Mouse (Mus musculus): ENCODE measurements at regions not wholly inside any gene's neighbourhood (a gene's known extent, or its start where the extent isn't known, plus 50 kb on each side); places are given as distances from the start of the nearest gene placed in this dataset.

- DNase-seq (ENCODE audit: low read depth) = no peak
Observed at GRCm38 (mm10) chr10:42094274-42095000, 76.2 kb upstream of the Armc2 start.

GRCm38 (mm10) chr10:42093176-42093759 lies 75.0 kb upstream of the Armc2 start:
- no peak for DNase-seq (ENCODE audit: low read depth)

GRCm38 (mm10) chr10:42092500-42092899 lies 74.3 kb upstream of the Armc2 start:
- DNase-seq (ENCODE audit: low read depth) = no peak

GRCm38 (mm10) chr10:42091546-42092168 lies 73.4 kb upstream of the Armc2 start:
- DNase-seq (ENCODE audit: low read depth) = no peak

- DNase-seq (ENCODE audit: low read depth) = no peak
Observed at GRCm38 (mm10) chr10:42090806-42091205, 72.6 kb upstream of the Armc2 start.

DNA sequence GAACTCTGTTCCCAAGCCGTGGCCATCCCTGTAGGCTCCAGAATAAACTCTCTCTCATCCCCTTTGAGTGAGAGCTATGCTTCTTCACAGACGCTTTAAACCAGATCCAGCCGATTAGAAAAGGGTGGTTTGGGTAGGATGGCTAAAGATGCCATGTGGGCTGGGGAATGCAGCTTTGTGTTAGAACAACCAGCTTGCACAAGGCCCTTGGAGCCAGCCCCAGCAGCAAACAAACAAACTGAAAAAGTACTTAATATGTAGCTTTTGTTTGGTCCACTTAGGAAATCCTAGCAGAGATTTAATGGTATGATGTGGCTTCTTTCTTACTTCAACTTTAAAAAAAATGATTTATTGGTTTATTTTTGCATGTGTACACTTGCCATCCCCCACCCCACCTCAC lies 71.9 kb upstream of the Armc2 start:
- no peak for DNase-seq (ENCODE audit: low read depth)

GRCm38 (mm10) chr10:42089686-42090085 lies 71.4 kb upstream of the Armc2 start:
- DNase-seq (ENCODE audit: low read depth) = no peak

- DNase-seq (ENCODE audit: low read depth) = peak; percentile 87
Observed at GRCm38 (mm10) chr10:42089235-42089625, 71.0 kb upstream of the Armc2 start.

DNA sequence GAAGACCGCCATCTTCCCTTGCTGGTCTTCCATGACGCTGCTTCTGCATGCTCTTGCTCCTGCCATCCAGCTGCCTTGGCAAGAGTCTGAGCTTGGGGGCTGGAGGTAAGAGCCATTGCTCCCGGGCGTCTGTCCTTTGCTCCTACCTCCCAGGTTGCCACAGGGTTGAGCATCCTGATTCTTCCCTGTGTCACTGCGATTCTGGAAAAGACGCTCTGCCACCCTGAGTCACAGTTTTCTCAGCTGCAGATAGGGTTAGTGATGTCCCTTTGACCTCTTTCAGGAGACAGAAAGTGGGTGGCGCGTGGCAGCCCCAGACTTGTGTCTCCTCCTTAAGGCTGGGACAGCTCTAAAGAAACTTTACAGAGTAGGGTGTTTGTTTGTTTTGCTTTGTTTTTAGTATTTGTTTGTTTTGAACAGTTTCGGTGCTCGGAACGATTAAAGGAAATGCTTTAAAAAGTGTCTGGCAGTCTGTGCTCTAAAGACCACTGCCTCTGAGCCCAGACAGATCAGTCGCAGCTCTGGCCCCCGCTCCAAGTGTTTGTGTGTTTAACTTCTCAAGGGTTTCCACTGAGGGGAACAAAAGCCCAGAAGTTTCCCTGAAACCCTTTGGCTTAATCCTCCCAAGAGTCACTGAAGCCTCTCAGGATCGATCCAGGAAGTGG lies 70.5 kb upstream of the Armc2 start:
- no peak for DNase-seq (ENCODE audit: low read depth)

DNA sequence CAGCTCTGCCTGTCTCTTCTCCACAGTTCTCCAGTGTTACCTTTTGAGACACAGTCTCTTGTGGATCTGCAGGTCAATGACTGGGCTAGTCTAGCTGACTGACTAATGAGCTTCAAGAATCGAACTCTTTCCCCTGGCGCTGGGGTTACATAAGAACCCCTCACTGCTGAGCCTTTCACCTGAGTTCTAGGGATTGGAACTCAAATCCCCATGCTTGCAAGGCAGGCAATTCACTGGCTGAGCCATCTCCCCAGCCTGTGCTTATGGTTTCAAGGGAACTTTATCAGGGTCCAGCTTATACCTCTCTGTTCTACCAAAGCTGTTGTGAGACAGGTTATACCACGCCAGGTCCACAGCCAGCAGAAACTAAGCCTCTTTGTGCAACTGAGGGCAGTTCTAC lies 69.7 kb upstream of the Armc2 start:
- DNase-seq (ENCODE audit: low read depth) = no peak

- DNase-seq (ENCODE audit: low read depth) = peak; percentile 61
Observed at GRCm38 (mm10) chr10:42086691-42087090, 68.4 kb upstream of the Armc2 start.

DNA sequence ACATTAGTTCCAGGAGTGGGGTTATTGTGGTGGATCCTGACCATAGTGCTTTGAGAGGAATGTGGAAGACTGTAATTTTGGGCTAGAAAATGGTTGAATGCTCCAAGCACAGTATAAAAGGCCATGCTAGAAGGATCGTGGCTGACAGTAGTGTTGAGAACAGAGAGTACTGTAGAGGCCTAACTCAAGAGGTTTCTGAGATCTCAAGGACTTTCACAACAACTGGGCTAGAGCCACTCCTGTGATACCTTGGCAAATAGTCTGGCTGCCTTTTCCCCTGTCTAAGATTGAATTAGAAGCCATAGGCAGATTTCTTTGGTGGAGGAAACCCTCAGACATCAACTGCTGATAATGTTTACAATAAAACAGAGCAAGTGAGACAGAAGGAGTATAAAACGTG lies 67.1 kb upstream of the Armc2 start:
- DNase-seq (ENCODE audit: low read depth) = no peak

GRCm38 (mm10) chr10:42082227-42082840 lies 64.1 kb upstream of the Armc2 start:
- DNase-seq (ENCODE audit: low read depth) = no peak

- DNase-seq (ENCODE audit: low read depth) = no peak
Observed at GRCm38 (mm10) chr10:42079775-42080174, 61.5 kb upstream of the Armc2 start.

GRCm38 (mm10) chr10:42076711-42077110 lies 58.5 kb upstream of the Armc2 start:
- no peak for DNase-seq (ENCODE audit: low read depth)

DNA sequence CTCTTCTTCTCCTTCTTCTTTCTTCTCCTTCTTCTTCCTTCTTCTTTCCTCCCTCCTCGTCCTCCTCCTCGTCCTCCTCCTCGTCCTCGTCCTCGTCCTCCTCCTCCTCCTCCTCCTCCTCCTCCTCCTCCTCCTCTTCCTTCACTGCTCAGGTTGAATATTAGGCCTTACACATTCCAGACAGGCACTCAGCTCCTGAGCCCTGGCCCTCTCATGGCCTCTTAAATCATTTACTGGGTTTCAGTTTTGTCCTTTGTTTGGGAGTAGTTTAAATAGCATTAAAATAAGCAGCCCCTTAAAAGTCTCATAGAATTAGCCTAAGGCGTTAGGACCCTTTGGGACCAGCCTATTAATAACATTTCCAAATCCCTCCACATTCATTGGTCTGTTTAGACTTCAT lies 57.3 kb upstream of the Armc2 start:
- DNase-seq (ENCODE audit: low read depth) = no peak

GRCm38 (mm10) chr10:42072758-42073157 lies 54.5 kb upstream of the Armc2 start:
- no peak for DNase-seq (ENCODE audit: low read depth)

DNA sequence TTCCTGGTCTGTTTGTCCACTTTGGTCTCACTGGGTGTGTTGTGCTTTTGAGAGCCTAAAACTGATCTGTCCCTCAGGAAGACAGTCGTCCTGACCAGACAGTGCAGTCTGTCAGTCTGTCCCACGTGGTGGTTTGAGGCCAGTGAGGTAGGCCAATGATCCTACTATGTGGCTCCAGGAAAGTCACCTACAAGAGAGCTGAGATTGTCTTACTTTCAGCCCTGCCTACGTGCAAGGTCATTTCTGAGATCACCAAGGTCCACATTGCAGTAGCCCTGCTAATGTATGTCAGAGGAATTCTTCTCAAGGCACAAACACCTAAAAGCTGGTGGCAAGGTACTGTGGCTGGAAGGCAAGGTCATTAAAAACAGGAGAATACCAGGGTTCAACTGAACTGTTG lies 53.9 kb upstream of the Armc2 start:
- no peak for DNase-seq (ENCODE audit: low read depth)

DNA sequence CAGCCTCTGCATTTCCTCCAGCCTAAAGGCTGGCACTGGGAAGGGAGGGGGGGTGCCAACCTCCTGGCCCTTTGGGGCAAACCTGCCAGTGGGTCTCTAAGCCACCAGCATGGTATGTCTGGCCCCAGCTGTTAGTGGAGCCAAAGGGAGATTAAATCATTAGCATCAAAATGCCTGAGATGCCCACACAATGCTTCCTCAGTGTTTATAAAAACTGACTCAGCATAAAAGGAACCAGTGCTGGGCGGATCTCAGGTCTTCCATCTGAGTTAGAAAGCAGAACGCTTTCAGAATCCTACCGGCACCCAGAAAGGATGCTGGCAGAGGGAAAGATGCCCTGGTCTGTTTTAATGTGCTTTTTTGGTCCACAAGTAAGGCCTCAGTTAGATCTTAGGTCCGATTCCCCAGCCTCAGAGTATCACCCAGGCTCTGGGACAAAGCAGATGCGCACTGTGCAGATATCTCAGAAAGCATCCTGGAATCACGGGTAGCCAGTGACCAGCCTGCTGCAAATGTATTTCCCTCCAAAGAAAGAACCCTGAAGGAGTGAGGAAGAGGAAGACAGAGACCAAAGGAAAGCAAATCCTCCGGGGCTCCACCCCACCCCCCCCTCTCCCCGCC lies 53.3 kb upstream of the Armc2 start:
- DNase-seq (ENCODE audit: low read depth) = peak; percentile 20

GRCm38 (mm10) chr10:42070611-42071403 lies 52.6 kb upstream of the Armc2 start:
- peak; percentile 72 for DNase-seq (ENCODE audit: low read depth)

DNA sequence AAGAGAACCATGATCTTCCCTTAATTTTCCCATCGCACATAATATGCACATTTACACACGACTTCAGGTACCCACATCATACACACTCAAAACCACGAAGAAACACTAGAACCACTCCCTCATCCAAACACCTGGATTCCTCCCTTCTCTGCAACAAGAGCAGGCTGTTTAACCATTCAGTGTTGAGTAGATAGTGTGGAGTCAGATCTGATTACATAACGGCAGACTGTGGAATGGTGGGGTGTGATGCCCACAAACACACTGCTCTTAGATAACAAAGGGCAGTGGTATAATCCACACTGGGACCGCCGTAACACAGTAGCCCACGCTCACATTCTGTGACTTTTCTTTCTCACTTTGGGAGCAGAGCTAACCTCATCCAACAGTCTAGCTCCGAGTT lies 51.5 kb upstream of the Armc2 start:
- no peak for DNase-seq (ENCODE audit: low read depth)
